Mouse (Mus musculus): ENCODE results near the gene Ulk2. TPM values are rescaled to one million over a fixed set of nuclear protein-coding genes. Genes with fewer than 3 reads are reported as not detected.
"Not testable (repeated sequence)": the region's sequence is repeated elsewhere in the genome, so short reads cannot be mapped to it uniquely, and the experiment has no call there.

Ulk2 gene
- total RNA-seq (2022), result 10 to 100 TPM; 52.4 to 57.6 (median 54.6) TPM

- peak; percentile 85 for DNase-seq (ENCODE audit: low spot score)
Measured at GRCm38 (mm10) chr11:61854988-61855411, at the start of gene Ulk2. Ulk2 (minus strand) TSS chr11:61855073.

DNA sequence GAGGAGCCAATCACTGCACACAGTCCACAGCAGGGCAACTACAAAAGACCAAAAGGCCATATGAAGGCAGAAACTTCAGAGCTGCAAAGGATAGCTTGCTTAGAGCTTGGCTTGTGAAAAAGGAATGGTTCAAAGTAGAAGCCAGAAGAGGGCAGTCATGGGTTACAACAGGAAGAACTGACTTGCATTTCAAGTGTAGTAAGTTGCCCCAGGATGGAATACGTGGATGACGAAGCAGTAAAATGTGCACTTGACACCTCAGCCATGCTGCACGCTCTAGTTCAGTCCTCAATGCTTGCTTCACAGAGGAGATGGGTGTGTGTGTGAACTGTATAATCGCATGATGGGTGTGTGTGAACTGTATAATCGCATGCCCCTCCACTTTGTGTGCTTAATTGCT lies 27.3 kb upstream of the Ulk2 start:
- no peak for DNase-seq (ENCODE audit: low spot score)

- DNase-seq (ENCODE audit: low spot score), result no peak
Measured at GRCm38 (mm10) chr11:61879921-61880320, 25.0 kb upstream of the Ulk2 start.

DNA sequence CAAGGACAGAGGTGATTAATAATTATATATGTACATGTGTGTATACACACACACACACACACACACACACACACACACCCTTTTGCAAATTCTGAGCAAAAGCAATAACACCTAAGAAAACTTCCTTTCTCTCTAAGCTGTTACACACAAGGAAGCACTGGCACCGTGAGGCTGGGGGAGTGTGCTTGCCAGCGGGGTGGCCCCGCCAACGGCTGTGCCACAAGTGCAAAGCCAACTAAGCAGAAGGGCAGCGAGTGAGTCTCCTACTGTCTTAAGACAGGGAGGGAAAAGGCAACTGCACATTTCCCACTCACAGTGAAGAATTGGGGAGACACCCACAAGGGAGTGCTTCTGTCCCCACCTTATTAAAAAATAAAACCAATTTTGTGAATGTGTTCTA lies 17.0 kb upstream of the Ulk2 start:
- no peak for DNase-seq (ENCODE audit: low spot score)

GRCm38 (mm10) chr11:61866856-61867255 lies 12.0 kb upstream of the Ulk2 start:
- no peak for DNase-seq (ENCODE audit: low spot score)

DNA sequence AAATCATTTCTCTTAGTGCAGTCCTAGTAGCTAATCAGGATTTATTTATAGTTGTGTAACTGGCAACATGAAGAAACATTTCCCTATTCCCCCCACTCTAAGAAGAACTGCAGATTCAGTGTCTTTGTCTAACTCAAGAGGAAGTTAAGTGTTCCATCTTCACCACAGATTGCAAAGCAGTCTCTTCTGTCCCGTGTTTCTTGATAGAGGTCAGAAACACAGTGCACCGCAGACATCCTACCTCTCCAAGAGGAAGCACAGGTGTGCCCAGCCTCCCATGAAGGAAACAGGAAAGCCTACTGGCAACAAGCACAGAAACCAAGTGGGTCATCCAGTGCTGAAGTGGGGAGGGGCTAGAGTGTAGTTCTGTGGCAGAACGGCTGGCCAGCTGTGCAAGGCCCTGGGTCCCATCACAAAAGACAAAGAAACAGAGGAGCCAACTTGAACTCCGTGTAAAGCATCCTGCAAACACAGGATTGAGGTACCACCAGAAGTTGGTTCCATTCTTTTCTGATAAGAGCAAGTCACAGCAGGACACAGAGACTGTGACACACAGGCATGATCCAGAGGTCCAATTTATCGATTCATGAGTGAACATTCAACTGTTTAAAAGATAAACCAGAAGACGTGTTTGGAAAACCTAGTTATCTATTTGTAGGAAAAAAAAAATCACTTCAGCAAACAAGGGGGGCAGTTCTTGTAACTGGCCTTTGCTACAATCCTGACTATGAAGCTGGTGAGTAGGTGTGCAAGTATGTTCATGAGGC lies 7.1 kb upstream of the Ulk2 start:
- DNase-seq (ENCODE audit: low spot score), result no peak

DNA sequence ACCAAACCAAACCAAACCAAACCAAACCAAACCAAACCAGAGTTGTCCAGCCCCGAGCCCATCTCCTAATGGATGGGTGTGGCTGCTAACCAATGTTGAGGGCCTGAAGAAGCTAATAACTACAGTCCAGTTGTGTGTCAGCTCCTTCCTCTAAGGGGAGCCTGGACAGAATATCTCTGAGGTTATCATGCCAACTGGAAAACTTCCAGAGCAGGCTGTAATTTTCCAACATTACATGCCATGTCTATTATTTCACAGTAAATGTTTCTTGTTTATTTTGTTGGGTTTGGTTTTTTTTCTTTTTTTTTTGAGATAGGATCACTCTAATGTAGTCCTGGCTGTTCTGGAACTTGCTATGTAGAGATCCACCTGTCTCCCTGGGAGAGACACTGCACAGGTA lies 4.4 kb upstream of the Ulk2 start:
- no peak for DNase-seq (ENCODE audit: low spot score)

- no peak for DNase-seq (ENCODE audit: low spot score)
Measured at GRCm38 (mm10) chr11:61855539-61855938, 666 bp upstream of the Ulk2 start.

DNA sequence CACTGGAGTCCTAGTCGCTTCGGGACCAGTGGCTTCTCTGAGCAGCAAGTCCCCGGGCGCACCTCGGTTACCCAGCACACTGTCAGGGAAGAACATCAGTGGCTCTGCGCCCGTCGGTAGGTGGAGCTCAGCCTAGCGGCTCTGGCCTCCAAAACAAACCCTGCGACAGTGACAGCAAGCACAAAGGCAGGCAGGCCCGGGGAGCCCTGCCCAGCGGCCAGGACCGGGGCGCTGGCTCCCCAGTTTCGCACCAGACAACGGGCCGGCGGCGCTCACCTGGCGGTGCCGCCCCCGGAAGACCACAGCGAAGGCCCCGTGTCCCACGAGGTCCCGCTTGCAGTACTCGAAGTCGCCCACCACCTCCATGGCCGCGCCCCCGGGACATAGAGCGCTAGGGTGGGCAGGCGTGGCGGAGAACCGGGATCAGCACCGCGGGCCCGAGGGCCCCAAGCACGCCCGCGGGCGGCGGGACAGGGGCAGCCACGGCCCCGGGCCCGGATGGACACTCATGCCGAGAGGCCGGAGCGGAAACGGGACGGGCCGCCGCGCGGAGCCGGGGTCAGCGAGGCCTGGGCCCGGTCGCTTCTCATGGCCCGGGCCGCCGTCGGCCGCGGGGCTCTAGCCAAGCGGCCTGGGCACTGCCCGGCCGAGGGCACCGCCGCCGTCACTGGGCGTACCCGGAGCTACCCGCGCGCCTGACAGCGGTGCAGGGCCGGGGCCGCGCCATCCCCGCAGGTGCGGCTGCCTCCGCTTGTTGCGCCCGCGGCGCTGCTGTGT lies 474 bp downstream of the Ulk2 start:
- DNase-seq (ENCODE audit: low spot score), result peak; percentile 84

GRCm38 (mm10) chr11:61853659-61854058 lies 1.2 kb downstream of the Ulk2 start:
- no peak for DNase-seq (ENCODE audit: low spot score)

- no peak for DNase-seq (ENCODE audit: low spot score)
Measured at GRCm38 (mm10) chr11:61852916-61853315, 2.0 kb downstream of the Ulk2 start.

DNA sequence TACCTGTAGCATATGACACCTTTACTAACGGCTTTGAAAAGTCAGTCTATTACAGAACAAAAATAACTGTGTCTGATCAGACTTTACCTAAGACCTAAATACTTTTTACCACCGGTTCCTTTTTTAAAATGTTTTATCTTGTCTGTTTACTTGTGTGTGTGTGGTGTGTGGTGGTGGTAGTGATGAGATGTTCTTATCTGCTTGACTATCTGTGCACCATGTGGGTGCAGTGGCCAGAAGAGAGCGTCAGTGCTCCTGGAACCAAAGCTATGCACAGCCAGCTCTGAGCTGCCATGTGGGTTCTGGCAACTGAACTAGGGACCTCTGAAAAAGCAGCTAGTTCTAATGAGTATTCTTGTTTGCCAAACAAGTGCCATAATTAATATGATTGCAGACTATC lies 3.7 kb downstream of the Ulk2 start:
- no peak for DNase-seq (ENCODE audit: low spot score)

- DNase-seq (ENCODE audit: low spot score), result not testable (repeated sequence)
Measured at GRCm38 (mm10) chr11:61840663-61841062, 14.2 kb downstream of the Ulk2 start.

DNA sequence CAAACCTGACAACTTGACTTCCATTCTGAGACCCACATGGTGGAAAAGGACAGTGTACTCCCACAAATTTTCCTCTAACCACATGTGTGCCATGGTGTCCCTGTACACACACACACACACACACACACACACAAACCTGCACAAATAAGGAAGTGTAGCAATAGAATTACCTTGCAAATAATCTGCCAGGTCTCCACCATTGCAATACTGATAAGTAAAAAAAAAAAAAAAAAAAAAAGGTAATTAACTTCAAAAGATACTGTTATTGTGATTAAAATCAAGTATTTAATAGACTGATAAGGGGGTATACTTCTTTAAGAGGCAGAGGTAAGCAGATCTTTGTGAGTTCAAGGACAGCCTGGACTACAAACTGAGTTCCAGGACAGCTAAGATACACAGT lies 14.9 kb downstream of the Ulk2 start:
- no peak for DNase-seq (ENCODE audit: low spot score)

- no peak for DNase-seq (ENCODE audit: low spot score)
Measured at GRCm38 (mm10) chr11:61839182-61839581, 15.7 kb downstream of the Ulk2 start.

GRCm38 (mm10) chr11:61809793-61810192 lies 45.1 kb downstream of the Ulk2 start:
- no peak for DNase-seq (ENCODE audit: low spot score)

GRCm38 (mm10) chr11:61808551-61809117 lies 46.2 kb downstream of the Ulk2 start:
- no peak for DNase-seq (ENCODE audit: low spot score)

DNA sequence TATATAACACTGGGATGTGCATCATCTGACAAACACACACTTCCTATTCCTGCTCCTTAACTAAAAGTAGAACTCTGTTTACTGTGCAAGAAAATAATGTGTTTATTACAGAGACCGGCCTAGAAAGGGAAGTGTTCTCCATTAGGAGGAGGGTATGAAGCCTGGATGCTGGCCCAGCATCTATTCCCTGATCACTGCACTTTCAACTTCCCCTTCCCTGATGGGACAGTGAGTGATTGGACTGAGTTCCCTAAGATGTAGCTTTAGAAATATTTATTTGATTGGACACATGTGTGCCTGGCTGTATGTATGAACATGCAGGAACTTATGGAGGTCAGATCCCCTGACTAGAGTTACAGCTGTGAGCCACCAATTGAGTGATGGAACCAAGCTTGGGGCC lies 61.4 kb downstream of the Ulk2 start:
- DNase-seq (ENCODE audit: low spot score), result peak; percentile 24

DNA sequence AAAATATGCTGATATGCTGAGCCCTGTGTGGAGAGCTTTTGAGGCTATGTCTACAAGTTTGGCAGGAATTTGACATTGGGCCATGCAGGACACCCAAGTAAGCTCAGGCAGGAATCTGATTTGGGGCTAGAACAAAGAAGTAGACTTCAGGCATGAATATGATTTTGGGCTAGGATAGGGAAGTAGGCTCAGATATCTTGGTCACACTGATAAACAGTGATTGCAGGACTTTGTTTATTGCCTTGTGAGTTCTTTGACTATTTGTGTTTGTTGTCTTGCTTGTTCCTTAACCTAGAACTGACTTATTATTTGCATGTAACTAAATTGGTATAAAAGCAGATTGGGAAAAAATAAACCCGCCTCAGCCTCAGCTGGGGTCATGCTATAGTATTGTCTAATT lies 66.3 kb downstream of the Ulk2 start:
- no peak for DNase-seq (ENCODE audit: low spot score)

DNA sequence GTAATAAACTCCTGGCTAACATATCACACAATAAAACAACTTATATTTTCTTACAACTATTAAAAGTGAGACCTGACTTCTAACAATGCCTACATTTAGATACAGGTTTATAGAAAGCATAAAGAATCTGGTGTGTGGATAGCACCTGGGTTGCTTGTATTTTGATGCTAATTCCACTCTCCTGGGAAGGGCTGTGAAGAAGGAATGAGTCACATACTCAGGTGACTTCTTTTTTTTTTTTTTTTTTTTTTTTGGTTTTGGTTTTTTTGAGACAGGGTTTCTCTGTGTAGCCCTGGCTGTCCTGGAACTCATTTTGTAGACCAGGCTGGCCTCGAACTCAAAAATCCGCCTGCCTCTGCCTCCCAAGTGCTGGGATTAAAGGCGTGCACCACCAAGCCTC lies 72.3 kb downstream of the Ulk2 start:
- not testable (repeated sequence) for DNase-seq (ENCODE audit: low spot score)

DNA sequence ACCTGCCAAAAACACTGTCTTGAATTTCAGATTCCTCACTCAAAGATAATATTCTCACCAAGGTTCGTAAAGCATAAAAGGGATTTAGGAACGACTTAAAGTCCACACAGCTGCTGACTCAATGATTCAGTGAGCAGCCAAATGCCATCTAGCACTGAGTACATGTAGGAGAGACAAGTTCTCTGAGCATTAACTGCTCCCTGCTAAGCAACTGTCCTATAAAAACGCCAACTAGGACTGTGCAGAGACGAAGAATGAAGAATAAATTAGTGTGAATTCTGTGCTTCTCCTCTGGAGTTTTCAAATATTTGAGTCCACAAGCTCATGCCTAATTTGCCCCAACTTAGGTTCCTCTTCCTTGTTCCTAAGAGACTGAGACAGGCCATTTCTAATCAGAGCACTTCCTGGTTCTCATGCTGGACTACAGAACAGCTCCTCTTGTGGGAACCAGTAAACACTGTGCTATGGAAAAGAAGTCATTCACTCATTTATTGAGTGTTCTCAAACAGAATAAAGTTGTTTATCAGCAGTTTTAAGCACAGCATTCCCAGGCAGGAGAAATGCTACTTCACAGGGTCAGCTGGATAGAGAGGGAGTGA lies 80.2 kb downstream of the Ulk2 start:
- no peak for DNase-seq (ENCODE audit: low spot score)
